In genomic region chr16:94122347-94122746, GRCm38 (mm10) we compare ENCODE assay signal across 22 mouse cellular contexts.
"Had no signal": no experiment of that assay in that cellular context is flagged by ENCODE, and none has a peak within 500 bp of the region (broad histone marks: within the 10 kb centered on the region; RNA-seq: fewer than 3 reads in every experiment).

No protein-coding gene starts in this region.

- H3K4me3 ChIP-seq: layer of hippocampus, adult 2 months; limb, embryonic 12.5 days; limb, embryonic 15.5 days; liver, embryonic 15.5 days; lung, embryonic 15.5 days; midbrain, embryonic 10.5 days; midbrain, embryonic 13.5 days; neural tube, embryonic 12.5 days; neural tube, embryonic 15.5 days; stomach, embryonic 15.5 days had no signal

- DNase-seq: kidney, adult 2 months; layer of hippocampus, adult 9-11 months; layer of hippocampus, postnatal 36 days; lung, adult 18-20 months; lung, postnatal 10 days; lung, postnatal 36 days; right cerebral cortex, postnatal 25 days; spleen, adult 18-20 months; thymus, postnatal 25 days had no signal

- H3K27ac ChIP-seq: kidney, postnatal 0 days; layer of hippocampus, adult 2 months; limb, embryonic 12.5 days; limb, embryonic 15.5 days; liver, embryonic 15.5 days; lung, embryonic 15.5 days; midbrain, embryonic 10.5 days; midbrain, embryonic 13.5 days; neural tube, embryonic 12.5 days; neural tube, embryonic 15.5 days; stomach, embryonic 15.5 days had no signal

- ATAC-seq: intestine, postnatal 0 days; midbrain, embryonic 13.5 days; midbrain, embryonic 16.5 days had no signal
